Mouse (Mus musculus): ENCODE measurements around the gene Cd52.

GRCm38 (mm10) chr4:134043041-134043440 is 51.8 kb downstream of the Cd52 start:
- TF ChIP-seq GATA1 (IDR thresholded peaks at IDR 0.05; ENCODE audit: borderline replicate concordance, low read length), result no peak
- TF ChIP-seq FLI1 (IDR thresholded peaks at IDR 0.05; ENCODE audit: low read length), result no peak

Data from megakaryocyte, embryonic 14.5 days (primary cell).